Mouse (Mus musculus) adrenal gland, postnatal 14 days (tissue): ENCODE results near the gene Jph4. TPM values are rescaled to one million over a fixed set of nuclear protein-coding genes. Genes with fewer than 3 reads are reported as not detected.
A peak's percentile ranks its signal among the peaks of the same experiment; 100 is the strongest.

Experiments used
- DNase-seq: peaks from one replicate; pipeline ENCODE4 v3.0.0; 2021; ENCODE audit warnings: mixed read lengths
- long read RNA-seq, 2 experiments: library from polyadenylated mRNA; stranded (forward); transcript quantifications; one replicate each; pipeline ENCODE4 v2.0.0; 2021
- total RNA-seq: library from RNA; stranded (reverse); gene quantifications from 2 replicates; pipeline ENCODE4 v1.2.3, GENCODE M21; 2021

Gene Jph4
- total RNA-seq = 3.3 and 5.9 TPM in 2 replicates
- long read RNA-seq, experiment 1, partial matches to known transcripts = 1 of 3 reads
- long read RNA-seq, experiment 1, other reads (novel, unspliced or antisense) = 1 of 3 reads
- long read RNA-seq, experiment 2, full-length matches to known transcripts = 1 of 3 reads
- long read RNA-seq, experiment 2, partial matches to known transcripts = 1 of 3 reads
- long read RNA-seq, experiment 2, other reads (novel, unspliced or antisense) = 1 of 3 reads

- peak; percentile 33 for DNase-seq
These were observed at the start of gene Jph4 for GRCm38 (mm10) chr14:55116425-55117200. Gene Jph4, minus strand, starts transcription at chr14:55116935.

- DNase-seq = no peak
These were observed 47.6 kb upstream of the Jph4 start for GRCm38 (mm10) chr14:55164172-55164806.

GRCm38 (mm10) chr14:55162168-55162567, 45.4 kb upstream of the Jph4 start:
- no peak for DNase-seq

GRCm38 (mm10) chr14:55161098-55161634, 44.4 kb upstream of the Jph4 start:
- DNase-seq = peak; percentile 83

GRCm38 (mm10) chr14:55160251-55161071, 43.7 kb upstream of the Jph4 start:
- no peak for DNase-seq

GRCm38 (mm10) chr14:55157322-55158065, 40.8 kb upstream of the Jph4 start:
- DNase-seq = no peak

GRCm38 (mm10) chr14:55152951-55153481, 36.3 kb upstream of the Jph4 start:
- no peak for DNase-seq

GRCm38 (mm10) chr14:55152174-55152573, 35.4 kb upstream of the Jph4 start:
- no peak for DNase-seq

- DNase-seq = no peak
These were observed 34.2 kb upstream of the Jph4 start for GRCm38 (mm10) chr14:55150985-55151384.

- no peak for DNase-seq
These were observed 32.3 kb upstream of the Jph4 start for GRCm38 (mm10) chr14:55149041-55149440.

GRCm38 (mm10) chr14:55148363-55148915, 31.7 kb upstream of the Jph4 start:
- peak; percentile 82 for DNase-seq

- peak; percentile 25 for DNase-seq
These were observed 30.2 kb upstream of the Jph4 start for GRCm38 (mm10) chr14:55146829-55147401.

- no peak for DNase-seq
These were observed 29.6 kb upstream of the Jph4 start for GRCm38 (mm10) chr14:55146324-55146723.

- DNase-seq = no peak
These were observed 22.6 kb upstream of the Jph4 start for GRCm38 (mm10) chr14:55139313-55139712.

GRCm38 (mm10) chr14:55135676-55136075, 18.9 kb upstream of the Jph4 start:
- DNase-seq = no peak

- no peak for DNase-seq
These were observed 9.8 kb upstream of the Jph4 start for GRCm38 (mm10) chr14:55126521-55126920.

- no peak for DNase-seq
These were observed 9.0 kb upstream of the Jph4 start for GRCm38 (mm10) chr14:55125711-55126110.

GRCm38 (mm10) chr14:55122359-55122758, 5.6 kb upstream of the Jph4 start:
- no peak for DNase-seq

GRCm38 (mm10) chr14:55121947-55122346, 5.2 kb upstream of the Jph4 start:
- DNase-seq = peak; percentile 92

- DNase-seq = no peak
These were observed 2.8 kb upstream of the Jph4 start for GRCm38 (mm10) chr14:55119421-55120134.
